Mouse (Mus musculus) hindbrain, embryonic 13.5 days (tissue): ENCODE measurements around the gene Pex1. TPM values are rescaled to one million over a fixed set of nuclear protein-coding genes. Genes with fewer than 3 reads are reported as not detected.

Experiments used
- ATAC-seq: fragments of 200-750 bp; cut with Nextera tagmentation; 2 replicates; pipeline ENCODE4 v1.8.0; 2017; ENCODE audit warnings: moderate TSS enrichment; ENCODE audit not compliant: low FRiP score
- H3K27ac ChIP-seq: fragments of 300-500 bp; sonication (generic); 2 replicates; pipeline ENCODE4 v1.5.1; 2015; ENCODE audit warnings: inconsistent platforms, mild to moderate bottlenecking, moderate library complexity
- H3K27me3 ChIP-seq: fragments of 300-500 bp; sonication (generic); 2 replicates; pipeline ENCODE4 v1.6.1; 2015; ENCODE audit warnings: mild to moderate bottlenecking, inconsistent platforms
- H3K36me3 ChIP-seq: fragments of 300-500 bp; sonication (generic); 2 replicates; pipeline ENCODE4 v1.6.1; 2015; ENCODE audit warnings: mild to moderate bottlenecking, inconsistent platforms
- H3K4me1 ChIP-seq: fragments of 300-500 bp; sonication (generic); replicated peaks from 2 replicates; pipeline ENCODE4 v1.6.1; 2015; ENCODE audit warnings: inconsistent platforms
- H3K4me2 ChIP-seq: fragments of 300-500 bp; sonication (generic); 2 replicates; pipeline ENCODE4 v1.6.1; 2015; ENCODE audit warnings: inconsistent platforms, mild to moderate bottlenecking, moderate library complexity
- H3K4me3 ChIP-seq: fragments of 300-500 bp; sonication (generic); 2 replicates; pipeline ENCODE4 v1.5.1; 2015; ENCODE audit warnings: mild to moderate bottlenecking, inconsistent platforms
- H3K9ac ChIP-seq: fragments of 300-500 bp; sonication (generic); 2 replicates; pipeline ENCODE4 v1.6.1; 2015; ENCODE audit warnings: mild to moderate bottlenecking, inconsistent platforms
- H3K9me3 ChIP-seq: fragments of 300-500 bp; sonication (generic); 2 replicates; pipeline ENCODE4 v1.6.1; 2016; ENCODE audit warnings: inconsistent platforms
- WGBS: fragments of 180-500 bp; shearing (Covaris S2); methylation state at CpG from one replicate; pipeline ENCODE4 v1.1.7; 2015; 5-methylcytosine and 5-hydroxymethylcytosine counted together
- polyA plus RNA-seq: library from polyadenylated mRNA; unstranded; fragments of >200 nt; fragmentation: Nextera tagmentation; extraction: Ambion mirVana; gene quantifications from 2 replicates; pipeline ENCODE4 v1.2.1, GENCODE M21; 2015

Pex1 gene
- polyA plus RNA-seq, result 26.9 and 28.7 TPM in 2 replicates

DNA sequence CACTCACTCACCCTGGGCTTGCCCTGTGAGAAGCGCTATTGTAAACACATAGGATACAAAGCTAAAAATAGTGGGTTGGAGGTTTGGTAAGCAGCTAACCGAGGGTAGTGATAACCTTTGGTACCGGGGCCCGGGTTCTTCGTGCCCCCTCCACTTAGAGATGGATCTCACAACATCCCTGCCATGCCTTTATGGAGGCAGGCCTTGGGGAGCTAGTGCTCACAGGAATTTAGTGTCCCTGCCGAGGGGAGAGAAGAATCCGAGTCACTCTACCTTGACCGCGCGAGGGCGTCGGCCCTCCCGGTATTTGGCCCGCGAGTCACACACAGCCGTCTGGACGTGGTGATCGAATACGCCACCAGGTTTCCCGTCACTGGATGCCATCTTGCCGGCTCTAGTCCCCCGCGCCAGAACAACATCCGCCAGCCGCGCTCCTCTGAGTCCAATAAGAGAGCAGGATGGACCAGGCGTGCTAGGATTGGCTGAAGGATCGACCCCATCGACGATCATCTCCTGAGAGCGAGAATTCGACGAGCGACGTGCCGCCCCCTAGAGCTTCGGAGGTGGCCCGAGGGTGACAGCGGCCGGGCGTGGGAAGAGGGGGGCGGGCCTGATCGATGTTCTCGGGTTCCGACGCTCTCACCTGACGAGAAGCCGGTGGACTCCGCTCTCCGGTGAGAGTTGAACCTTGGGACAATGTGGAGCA lies at the start of gene Pex1:
Pex1 (plus strand) TSS at position 374 of the 706 bp plus-strand sequence.
- ATAC-seq, result peak; percentile 98
- under 1% methylated on average over 50 of the region's 50 CpGs for WGBS
- H3K36me3 ChIP-seq, result peaks cover 15% of the 10 kb centered on the region

GRCm38 (mm10) chr5:3546226-3546625 lies 49.6 kb upstream of the Pex1 start:
- no peaks in the 10 kb centered on the region for H3K27me3 ChIP-seq
- H3K4me1 ChIP-seq, result peaks cover 22% of the 10 kb centered on the region
- no peak overlapping the region for H3K9ac ChIP-seq
- 88% methylated on average over 1 of the region's 1 CpGs for WGBS
- H3K4me3 ChIP-seq, result no peak overlapping the region
- no peak overlapping the region for H3K4me2 ChIP-seq
- H3K27ac ChIP-seq, result no peak overlapping the region
- ATAC-seq, result no peak
- peaks cover 7% of the 10 kb centered on the region for H3K36me3 ChIP-seq
- no peaks in the 10 kb centered on the region for H3K9me3 ChIP-seq

More for the DNA sequence above, at the start of gene Pex1:
- H3K4me3 ChIP-seq, result peak within 1 kb of the TSS; percentile 79
- no peaks in the 10 kb centered on the region for H3K27me3 ChIP-seq
- H3K9ac ChIP-seq, result peak within 1 kb of the TSS; percentile 83
- no peaks in the 10 kb centered on the region for H3K9me3 ChIP-seq
- peak within 1 kb of the TSS; percentile 83 for H3K4me2 ChIP-seq
- H3K27ac ChIP-seq, result peak within 1 kb of the TSS; percentile 90
- peaks cover 28% of the 10 kb centered on the region for H3K4me1 ChIP-seq

GRCm38 (mm10) chr5:3551481-3551880 lies 44.4 kb upstream of the Pex1 start:
- no peaks in the 10 kb centered on the region for H3K27me3 ChIP-seq
- no peak overlapping the region for H3K4me2 ChIP-seq

GRCm38 (mm10) chr5:3554198-3554597 lies 41.7 kb upstream of the Pex1 start:
- ATAC-seq, result no peak
- H3K9ac ChIP-seq, result no peak overlapping the region
- no peak overlapping the region for H3K4me3 ChIP-seq
- WGBS, result 87% methylated on average over 2 of the region's 2 CpGs
- peaks cover 35% of the 10 kb centered on the region for H3K36me3 ChIP-seq
- no peak overlapping the region for H3K27ac ChIP-seq
- no peaks in the 10 kb centered on the region for H3K27me3 ChIP-seq
- H3K4me2 ChIP-seq, result no peak overlapping the region
- no peaks in the 10 kb centered on the region for H3K4me1 ChIP-seq
- H3K9me3 ChIP-seq, result no peaks in the 10 kb centered on the region

More at GRCm38 (mm10) chr5:3551481-3551880, 44.4 kb upstream of the Pex1 start:
- Histone ChIP-seq H3K4me3 (no peak overlapping the region), H3K27ac (no peak overlapping the region), H3K36me3 (peaks cover 23% of the 10 kb centered on the region), H3K4me1 (peaks cover under 1% of the 10 kb centered on the region; the same call in 1 of the 2 replicates), H3K9ac (no peak overlapping the region), H3K9me3 (no peaks in the 10 kb centered on the region)
- ATAC-seq, result no peak
- WGBS, result 98% methylated on average over 1 of the region's 1 CpGs

DNA sequence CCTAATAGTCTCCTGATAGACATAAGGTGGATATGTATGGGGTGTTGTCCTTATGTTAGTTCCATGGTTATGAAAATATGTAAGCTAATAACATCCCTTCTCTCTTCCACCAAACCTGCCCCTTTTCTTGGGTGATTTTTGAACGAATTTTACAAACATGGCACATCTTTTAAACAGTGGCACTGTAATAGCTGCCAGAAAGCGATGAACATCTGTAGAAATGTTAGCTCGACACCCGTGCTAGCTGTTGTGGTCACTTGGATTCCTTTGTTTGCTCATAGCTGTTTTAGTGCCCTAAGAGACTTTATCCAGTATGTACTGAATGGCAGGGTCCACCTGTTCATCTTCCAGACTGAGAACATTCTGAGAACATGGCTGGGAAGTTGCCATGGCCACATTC lies 24.6 kb upstream of the Pex1 start, which contains the start of gene 1700109H08Rik:
1700109H08Rik (plus strand) TSS at position 301 of the 400 bp plus-strand sequence.
- Histone ChIP-seq H3K27me3 (no peaks in the 10 kb centered on the region), H3K9me3 (0 out of 2 replicates have a peak, but pooled peaks cover 3% of the 10 kb centered on the region), H3K4me2 (no peak within 1 kb of the TSS), H3K27ac (no peak within 1 kb of the TSS), H3K4me1 (no peaks in the 10 kb centered on the region), H3K4me3 (no peak within 1 kb of the TSS), H3K9ac (no peak within 1 kb of the TSS), H3K36me3 (peaks cover 88% of the 10 kb centered on the region)
- ATAC-seq, result no peak
- WGBS, result 97% methylated on average over 4 of the region's 4 CpGs

DNA sequence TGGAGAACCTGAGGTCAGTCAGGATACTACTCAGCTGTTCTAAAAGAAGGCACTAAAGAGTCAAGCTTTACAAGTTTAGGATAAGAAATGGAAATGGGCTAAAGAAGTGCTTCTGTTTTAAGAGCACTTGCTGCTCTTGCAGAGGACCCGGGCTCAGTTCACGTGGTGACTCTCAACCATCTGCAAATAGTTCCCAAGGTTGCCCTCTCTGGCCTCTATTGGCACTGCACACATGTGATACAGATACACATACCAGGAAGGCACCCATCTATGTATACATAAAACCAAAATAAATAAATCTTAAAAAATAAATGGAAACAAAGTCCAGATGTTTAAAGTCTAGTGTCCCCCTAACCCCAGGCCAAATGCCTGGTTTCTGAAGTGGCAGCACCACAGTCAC lies 21.0 kb upstream of the Pex1 start:
- ATAC-seq, result no peak
- Histone ChIP-seq H3K4me2 (no peak overlapping the region), H3K27me3 (no peaks in the 10 kb centered on the region), H3K27ac (no peak overlapping the region), H3K4me1 (no peaks in the 10 kb centered on the region), H3K36me3 (peaks cover 96% of the 10 kb centered on the region), H3K9me3 (0 out of 2 replicates have a peak, but pooled peaks cover 3% of the 10 kb centered on the region), H3K4me3 (no peak overlapping the region), H3K9ac (no peak overlapping the region)
- WGBS, result 100% methylated on average over 2 of the region's 2 CpGs

DNA sequence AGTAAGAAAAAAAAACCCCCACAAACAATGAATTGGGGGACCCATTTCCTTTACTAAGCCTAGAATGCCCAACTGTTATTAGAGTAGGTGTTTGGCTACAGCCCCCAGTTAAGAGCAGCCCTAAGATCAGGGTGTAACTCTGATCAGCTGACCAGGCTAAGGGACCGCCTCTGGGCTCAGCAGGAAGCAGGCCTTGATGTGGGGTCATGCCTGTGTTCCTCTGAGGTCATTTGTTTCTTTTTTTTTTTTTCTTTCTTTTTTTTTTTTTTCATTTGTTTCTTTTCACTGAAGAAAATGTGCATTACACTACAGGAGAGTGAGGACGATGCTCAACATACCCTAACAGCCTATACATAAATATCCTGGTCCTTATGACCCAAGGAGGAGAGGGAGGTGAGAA lies 17.9 kb upstream of the Pex1 start:
- Histone ChIP-seq H3K27me3 (no peaks in the 10 kb centered on the region), H3K4me1 (no peaks in the 10 kb centered on the region), H3K4me3 (no peak overlapping the region), H3K27ac (no peak overlapping the region), H3K9ac (no peak overlapping the region), H3K36me3 (peaks cover 92% of the 10 kb centered on the region), H3K4me2 (no peak overlapping the region), H3K9me3 (0 out of 2 replicates have a peak, but pooled peaks cover 3% of the 10 kb centered on the region)
- 93% methylated on average over 2 of the region's 2 CpGs for WGBS
- no peak for ATAC-seq

DNA sequence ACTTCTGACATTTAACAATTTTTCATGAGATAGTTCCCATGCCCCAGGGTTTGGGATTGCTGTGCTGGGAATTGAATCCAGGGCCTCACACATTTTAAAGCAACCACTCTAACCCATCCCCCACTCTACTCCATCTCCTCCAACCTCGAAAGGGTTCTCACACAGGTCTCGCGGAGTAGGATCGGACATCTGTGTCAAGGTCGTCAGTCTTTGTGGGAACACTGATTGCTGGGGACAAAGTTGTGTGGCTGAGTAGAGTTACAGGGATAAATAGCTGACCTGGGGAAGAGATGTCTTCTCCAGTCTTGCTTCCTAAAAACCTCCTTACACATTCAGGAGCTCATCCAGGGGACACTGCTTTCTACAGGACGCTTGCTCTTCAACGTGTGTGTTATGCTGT lies 16.8 kb upstream of the Pex1 start:
- 98% methylated on average over 7 of the region's 7 CpGs for WGBS
- H3K4me3 ChIP-seq, result no peak overlapping the region
- H3K27me3 ChIP-seq, result no peaks in the 10 kb centered on the region
- ATAC-seq, result no peak
- H3K27ac ChIP-seq, result no peak overlapping the region
- no peak overlapping the region for H3K4me2 ChIP-seq
- 0 out of 2 replicates have a peak, but pooled peaks cover 3% of the 10 kb centered on the region for H3K9me3 ChIP-seq
- H3K9ac ChIP-seq, result no peak overlapping the region
- H3K4me1 ChIP-seq, result no peaks in the 10 kb centered on the region
- H3K36me3 ChIP-seq, result peaks cover 92% of the 10 kb centered on the region

DNA sequence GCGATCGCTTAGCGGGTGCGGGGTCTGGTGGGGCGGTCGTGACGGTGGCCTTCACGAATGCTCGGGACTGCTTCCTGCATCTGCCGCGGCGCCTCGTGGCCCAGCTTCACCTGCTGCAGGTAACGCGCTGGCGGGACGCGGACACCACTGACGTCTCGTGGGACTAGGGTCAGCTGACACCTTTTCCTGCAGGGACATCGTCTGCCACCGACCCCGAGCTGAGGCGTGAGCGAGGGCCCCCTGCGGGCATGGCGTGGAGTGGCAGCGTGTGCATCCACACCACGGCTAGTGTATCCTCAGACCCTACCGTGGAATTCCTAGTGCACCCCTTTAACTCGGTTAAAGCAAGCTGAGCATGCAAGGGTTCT lies 517 bp downstream of the Pex1 start, which contains the start of gene Rbm48:
Rbm48 (minus strand) TSS at position 187 of the 368 bp plus-strand sequence.
- Histone ChIP-seq H3K9me3 (no peaks in the 10 kb centered on the region), H3K4me1 (peaks cover 28% of the 10 kb centered on the region), H3K27me3 (no peaks in the 10 kb centered on the region), H3K27ac (peak within 1 kb of the TSS; percentile 90), H3K4me2 (peak within 1 kb of the TSS; percentile 83), H3K36me3 (peaks cover 10% of the 10 kb centered on the region), H3K9ac (peak within 1 kb of the TSS; percentile 83), H3K4me3 (peak within 1 kb of the TSS; percentile 79)
- ATAC-seq, result peak; percentile 88
- WGBS, result 0% methylated on average over 31 of the region's 31 CpGs

DNA sequence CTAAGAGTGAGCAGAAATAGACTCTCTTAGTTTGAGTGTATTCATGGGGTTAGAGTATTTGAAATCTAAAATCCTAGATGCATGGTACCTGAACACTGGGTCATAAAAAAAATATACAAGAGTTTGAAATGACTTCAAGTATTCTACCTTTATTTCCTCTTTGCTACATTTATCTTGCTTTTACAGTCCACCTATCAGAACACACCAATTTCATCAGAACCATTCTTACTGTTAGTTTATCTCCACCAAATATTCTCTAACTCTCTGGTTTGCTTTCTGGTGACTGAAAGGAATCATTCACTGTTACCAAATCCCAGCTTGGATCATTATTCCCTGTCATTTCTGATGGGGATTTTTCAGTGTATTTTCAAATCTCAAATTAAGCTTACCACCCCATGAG lies 1.3 kb downstream of the Pex1 start:
- Histone ChIP-seq H3K9me3 (no peaks in the 10 kb centered on the region), H3K27ac (no peak overlapping the region), H3K4me2 (peak overlapping the region; percentile 71), H3K9ac (peak overlapping the region; percentile 83; the same call in 1 of the 2 replicates), H3K4me3 (peak overlapping the region; percentile 79), H3K4me1 (peaks cover 28% of the 10 kb centered on the region), H3K36me3 (0 out of 2 replicates have a peak, but pooled peaks cover 5% of the 10 kb centered on the region), H3K27me3 (no peaks in the 10 kb centered on the region)
- ATAC-seq, result no peak

GRCm38 (mm10) chr5:3598766-3599165 lies 2.9 kb downstream of the Pex1 start:
- no peaks in the 10 kb centered on the region for H3K27me3 ChIP-seq
- no peak overlapping the region for H3K4me2 ChIP-seq
- ATAC-seq, result no peak
- H3K36me3 ChIP-seq, result peaks cover 1% of the 10 kb centered on the region; the same call in 1 of the 2 replicates
- H3K9ac ChIP-seq, result no peak overlapping the region
- H3K9me3 ChIP-seq, result no peaks in the 10 kb centered on the region
- H3K4me1 ChIP-seq, result peaks cover 28% of the 10 kb centered on the region
- WGBS, result 95% methylated on average over 5 of the region's 5 CpGs
- no peak overlapping the region for H3K27ac ChIP-seq
- no peak overlapping the region for H3K4me3 ChIP-seq

- 92% methylated on average over 1 of the region's 1 CpGs for WGBS
- no peak overlapping the region for H3K27ac ChIP-seq
- H3K4me2 ChIP-seq, result no peak overlapping the region
- H3K9ac ChIP-seq, result no peak overlapping the region
- no peak overlapping the region for H3K4me3 ChIP-seq
- H3K36me3 ChIP-seq, result peaks cover 15% of the 10 kb centered on the region
- peaks cover 14% of the 10 kb centered on the region for H3K4me1 ChIP-seq
- no peak for ATAC-seq
- H3K9me3 ChIP-seq, result no peaks in the 10 kb centered on the region
- no peaks in the 10 kb centered on the region for H3K27me3 ChIP-seq
Measured at GRCm38 (mm10) chr5:3600298-3600697, 4.4 kb downstream of the Pex1 start.

DNA sequence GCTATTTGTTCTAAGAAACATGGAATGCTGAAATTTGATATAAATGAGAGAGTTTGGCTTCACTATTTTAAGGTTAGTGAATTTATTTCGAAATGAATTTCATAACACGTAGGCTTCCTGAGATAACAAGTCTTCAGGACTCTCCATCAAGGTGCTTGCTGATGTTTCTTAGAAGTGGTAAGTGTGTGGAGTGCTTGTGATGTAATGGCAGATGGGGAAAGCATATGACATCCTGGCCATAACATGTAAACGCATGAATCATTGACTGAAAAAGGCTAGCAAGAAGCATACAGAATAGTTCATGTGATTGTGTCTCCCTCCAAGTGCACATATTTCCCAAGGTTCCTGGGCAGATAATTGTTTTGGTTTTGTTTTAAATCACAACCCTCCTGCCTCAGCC lies 4.9 kb downstream of the Pex1 start:
- Histone ChIP-seq H3K27ac (no peak overlapping the region), H3K27me3 (no peaks in the 10 kb centered on the region), H3K4me3 (no peak overlapping the region), H3K9me3 (no peaks in the 10 kb centered on the region), H3K36me3 (peaks cover 20% of the 10 kb centered on the region), H3K4me2 (no peak overlapping the region), H3K4me1 (peaks cover 11% of the 10 kb centered on the region), H3K9ac (no peak overlapping the region)
- no peak for ATAC-seq
- 94% methylated on average over 3 of the region's 3 CpGs for WGBS
